Mouse (Mus musculus): ENCODE measurements around the gene Bet1l.

DNA sequence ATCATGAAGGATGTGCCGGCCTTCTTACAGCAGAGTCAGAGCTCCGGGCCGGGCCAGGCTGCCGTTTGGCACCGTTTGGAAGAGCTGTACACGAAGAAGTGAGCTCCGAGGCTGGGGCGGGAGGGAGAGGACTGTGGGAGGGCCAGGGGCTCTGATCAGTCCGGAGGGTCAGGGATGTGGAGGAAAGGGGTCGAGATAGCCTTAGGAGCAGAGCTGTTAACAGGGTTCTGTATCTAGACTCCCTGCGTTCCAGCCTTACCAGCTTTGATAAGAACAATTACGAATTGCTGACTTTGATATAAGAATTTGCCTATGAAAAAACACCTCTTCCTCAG lies 25.1 kb upstream of the Bet1l start:
- TF ChIP-seq CTCF (IDR thresholded peaks at IDR 0.05; ENCODE audit: control insufficient read depth, insufficient read depth, low read length): no peak
- TF ChIP-seq POLR2A (IDR thresholded peaks at IDR 0.05; ENCODE audit: borderline replicate concordance, control insufficient read depth, low read depth, low read length): no peak

Measured in bone marrow, adult 2 months (tissue).